Mouse (Mus musculus) CH12.LX (cell line): ENCODE measurements around the gene Myo10.

Experiments used
- CTCF ChIP-seq, 2 experiments: IDR thresholded peaks in 1 of 2; conservative IDR thresholded peaks in 1 of 2; 2 replicates each; pipeline ENCODE4 v1.5.1; 2011 to 2012; ENCODE audit warnings: low read depth in 2 of 2, low read length in 2 of 2, improper control_type of control experiment in 1 of 2, inconsistent platforms in 1 of 2, mild to moderate bottlenecking in 1 of 2, moderate library complexity in 1 of 2
- EP300 ChIP-seq: IDR thresholded peaks from 2 replicates; pipeline ENCODE4 v1.6.1; 2011; ENCODE audit warnings: low read length, improper control_type of control experiment
- HCFC1 ChIP-seq: IDR thresholded peaks from 2 replicates; pipeline ENCODE4 v1.6.1; 2012; ENCODE audit warnings: low read depth, mild to moderate bottlenecking, inconsistent platforms, low read length, improper control_type of control experiment
- KAT2A ChIP-seq: IDR thresholded peaks from 2 replicates; pipeline ENCODE4 v1.6.1; 2012; ENCODE audit warnings: low read length, improper control_type of control experiment, inconsistent platforms; ENCODE audit not compliant: insufficient replicate concordance
- MAFK ChIP-seq: IDR thresholded peaks from 2 replicates; pipeline ENCODE4 v1.6.1; 2011; ENCODE audit warnings: low read length, improper control_type of control experiment; ENCODE audit not compliant: insufficient replicate concordance
- MXI1 ChIP-seq: IDR thresholded peaks from 2 replicates; pipeline ENCODE4 v1.6.1; 2011; ENCODE audit warnings: mild to moderate bottlenecking, low read depth, low read length, improper control_type of control experiment
- POLR2A ChIP-seq: IDR thresholded peaks from 2 replicates; pipeline ENCODE4 v1.6.1; 2011; ENCODE audit warnings: low read depth, mild to moderate bottlenecking, improper control_type of control experiment, low read length
- TCF12 ChIP-seq: IDR thresholded peaks from 2 replicates; pipeline ENCODE4 v1.6.1; 2014; ENCODE audit warnings: low read depth, mild to moderate bottlenecking, inconsistent platforms, low read length, improper control_type of control experiment
- UBTF ChIP-seq: IDR thresholded peaks from 2 replicates; pipeline ENCODE4 v1.6.1; 2012; ENCODE audit warnings: low read depth, mild to moderate bottlenecking, inconsistent platforms, low read length, improper control_type of control experiment, moderate library complexity
- USF2 ChIP-seq: conservative IDR thresholded peaks from 2 replicates; pipeline ENCODE4 v1.6.1; 2011; ENCODE audit warnings: low read depth, low read length, improper control_type of control experiment
- ZNF384 ChIP-seq: IDR thresholded peaks from 2 replicates; pipeline ENCODE4 v1.6.1; 2012; ENCODE audit warnings: low read depth, low read length, improper control_type of control experiment, inconsistent platforms

GRCm38 (mm10) chr15:25822656-25823055 is 200.3 kb downstream of the Myo10 start:
- TF ChIP-seq CTCF (conservative IDR thresholded peaks at IDR 0.05 in 1 of 2, IDR thresholded peaks at IDR 0.05 in 1 of 2; ENCODE audit: low read depth in 2 of 2, low read length in 2 of 2) (no peak), POLR2A (no peak), TCF12 (no peak), ZNF384 (no peak), MAFK (no peak), USF2 (no peak), MXI1 (no peak), HCFC1 (no peak), EP300 (no peak), KAT2A (no peak), UBTF (no peak)
